Mouse (Mus musculus) G1E (cell line): ENCODE data around the gene Fsd1l. TPM values are rescaled to one million over a fixed set of nuclear protein-coding genes. Genes with fewer than 3 reads are reported as not detected.
"Not testable (repeated sequence)": the region's sequence is repeated elsewhere in the genome, so short reads cannot be mapped to it uniquely, and the experiment has no call there.

ENCODE experiments used
- ATAC-seq: 2 replicates; pipeline ENCODE4 v1.8.0; 2016; ENCODE audit warnings: mild to moderate bottlenecking; ENCODE audit not compliant: insufficient number of reproducible peaks, poor library complexity, low FRiP score, severe bottlenecking; ENCODE audit errors: extremely low read depth
- DNase-seq: peaks from one replicate; pipeline ENCODE4 v3.0.0; 2012; ENCODE audit warnings: low spot score
- H3K27me3 ChIP-seq: 2 replicates; pipeline ENCODE4 v1.6.1; 2012; ENCODE audit warnings: mild to moderate bottlenecking, low read length, inconsistent platforms; ENCODE audit not compliant: insufficient read depth
- H3K36me3 ChIP-seq: replicated peaks from 2 replicates; pipeline ENCODE3; 2012; ENCODE audit warnings: mild to moderate bottlenecking, inconsistent platforms
- H3K4me1 ChIP-seq: 2 replicates; pipeline ENCODE4 v1.6.1; 2012; ENCODE audit warnings: low read depth, low read length, inconsistent platforms, mixed read lengths; ENCODE audit not compliant: insufficient read depth
- H3K4me3 ChIP-seq: 2 replicates; pipeline ENCODE4 v1.5.1; 2012; ENCODE audit warnings: low read depth, mild to moderate bottlenecking, inconsistent platforms, low read length, moderate library complexity, mixed read lengths
- H3K9me3 ChIP-seq: replicated peaks from 2 replicates; pipeline ENCODE4 v1.6.1; 2012; ENCODE audit warnings: inconsistent platforms
- CTCF ChIP-seq: IDR thresholded peaks from 2 replicates; pipeline ENCODE4 v1.5.1; 2012; ENCODE audit warnings: low read depth, low read length, inconsistent platforms, mixed read lengths
- GATA1 ChIP-seq: IDR thresholded peaks from 2 replicates; pipeline ENCODE4 v1.6.1; 2012; ENCODE audit warnings: borderline replicate concordance, low read length, inconsistent platforms, mixed read lengths
- GATA2 ChIP-seq: IDR thresholded peaks from 2 replicates; pipeline ENCODE4 v1.6.1; 2012; ENCODE audit warnings: low read depth, low read length, inconsistent platforms, borderline replicate concordance
- POLR2AphosphoS5 ChIP-seq: IDR thresholded peaks from 2 replicates; pipeline ENCODE4 v1.6.1; 2012; ENCODE audit warnings: low read depth, low read length, inconsistent platforms; ENCODE audit not compliant: insufficient replicate concordance
- TAL1 ChIP-seq: conservative IDR thresholded peaks from 2 replicates; pipeline ENCODE4 v1.6.1; 2012; ENCODE audit warnings: low read depth, low read length, inconsistent platforms, mixed read lengths
- polyA plus RNA-seq: library from polyadenylated mRNA; stranded (reverse); fragments of >175 nt; gene quantifications from 2 replicates; pipeline ENCODE4 v1.2.3, GENCODE M21; 2012
- total RNA-seq, 2 experiments: library from RNA; stranded (forward) in 1 of 2; stranded (reverse) in 1 of 2; fragments of 200-1000 nt in 1 of 2; fragments of >200 nt in 1 of 2; fragmentation: Nextera tagmentation in 1 of 2; gene quantifications; 2 replicates each; pipeline ENCODE4 v1.2.3; 2014 to 2017

Fsd1l gene
- total and polyA plus RNA-seq, 3 experiments, result 0.11 to 1.7 TPM; not detected in 1

GRCm38 (mm10) chr4:53638549-53639123 is 7.4 kb downstream of the Fsd1l start:
- TF ChIP-seq GATA1, result no peak
- no peak for TF ChIP-seq TAL1
- no peak for TF ChIP-seq GATA2
- no peak for TF ChIP-seq CTCF
- TF ChIP-seq POLR2AphosphoS5, result no peak
- H3K9me3 ChIP-seq, result no peaks in the 10 kb centered on the region
- no peaks in the 10 kb centered on the region for H3K36me3 ChIP-seq
- no peak for DNase-seq
- no peak for ATAC-seq
- H3K4me1 ChIP-seq, result no peaks in the 10 kb centered on the region
- no peak overlapping the region for H3K4me3 ChIP-seq
- no peaks in the 10 kb centered on the region; the same call in 1 of the 2 replicates for H3K27me3 ChIP-seq

GRCm38 (mm10) chr4:53658029-53658428 is 26.8 kb downstream of the Fsd1l start:
- peaks cover 7% of the 10 kb centered on the region; the same call in 1 of the 2 replicates for H3K27me3 ChIP-seq
- H3K36me3 ChIP-seq, result no peaks in the 10 kb centered on the region
- DNase-seq (no peak), ATAC-seq (no peak)
- H3K4me3 ChIP-seq, result no peak overlapping the region
- no peaks in the 10 kb centered on the region for H3K4me1 ChIP-seq
- no peak for TF ChIP-seq GATA1
- no peak for TF ChIP-seq CTCF
- no peak for TF ChIP-seq GATA2
- TF ChIP-seq POLR2AphosphoS5, result no peak
- TF ChIP-seq TAL1, result no peak
- H3K9me3 ChIP-seq, result no peaks in the 10 kb centered on the region

- Histone ChIP-seq H3K9me3 (no peaks in the 10 kb centered on the region), H3K4me3 (no peak overlapping the region), H3K4me1 (no peaks in the 10 kb centered on the region), H3K27me3 (0 out of 2 replicates have a peak, but pooled peaks cover 2% of the 10 kb centered on the region), H3K36me3 (no peaks in the 10 kb centered on the region)
- TF ChIP-seq GATA1, result no peak
- TF ChIP-seq POLR2AphosphoS5, result no peak
- TF ChIP-seq CTCF, result no peak
- TF ChIP-seq GATA2, result no peak
- no peak for TF ChIP-seq TAL1
- no peak for ATAC-seq
- DNase-seq, result no peak
These were observed 29.4 kb downstream of the Fsd1l start for GRCm38 (mm10) chr4:53660711-53661110.

- no peaks in the 10 kb centered on the region for H3K9me3 ChIP-seq
- H3K4me1 ChIP-seq, result peaks cover 2% of the 10 kb centered on the region; the same call in 1 of the 2 replicates
- no peak for DNase-seq
- ATAC-seq, result no peak
- TF ChIP-seq POLR2AphosphoS5 (no peak), TAL1 (no peak), GATA1 (no peak), CTCF (no peak), GATA2 (no peak)
- no peak overlapping the region for H3K4me3 ChIP-seq
- H3K27me3 ChIP-seq, result 0 out of 2 replicates have a peak, but pooled peaks cover 4% of the 10 kb centered on the region
- H3K36me3 ChIP-seq, result no peaks in the 10 kb centered on the region
These were observed 50.8 kb downstream of the Fsd1l start for GRCm38 (mm10) chr4:53682092-53682491.

GRCm38 (mm10) chr4:53688965-53689364 is 57.7 kb downstream of the Fsd1l start:
- DNase-seq (no peak), ATAC-seq (no peak)
- H3K4me3 ChIP-seq, result no peak overlapping the region
- no peaks in the 10 kb centered on the region for H3K36me3 ChIP-seq
- H3K4me1 ChIP-seq, result no peaks in the 10 kb centered on the region
- TF ChIP-seq POLR2AphosphoS5 (no peak), GATA2 (no peak), GATA1 (no peak), CTCF (no peak), TAL1 (no peak)
- no peaks in the 10 kb centered on the region for H3K9me3 ChIP-seq
- peaks cover 5% of the 10 kb centered on the region for H3K27me3 ChIP-seq

- H3K36me3 ChIP-seq, result no peaks in the 10 kb centered on the region
- H3K9me3 ChIP-seq, result no peaks in the 10 kb centered on the region
- DNase-seq (no peak), ATAC-seq (no peak)
- H3K27me3 ChIP-seq, result peaks cover 9% of the 10 kb centered on the region
- H3K4me1 ChIP-seq, result no peaks in the 10 kb centered on the region
- no peak for TF ChIP-seq CTCF
- no peak for TF ChIP-seq POLR2AphosphoS5
- no peak for TF ChIP-seq GATA1
- no peak for TF ChIP-seq TAL1
- no peak for TF ChIP-seq GATA2
- no peak overlapping the region for H3K4me3 ChIP-seq
These were observed 60.1 kb downstream of the Fsd1l start for GRCm38 (mm10) chr4:53691418-53691817.

- DNase-seq, H3K4me1 ChIP-seq, H3K27me3 ChIP-seq, ATAC-seq, H3K4me3 ChIP-seq, H3K9me3 ChIP-seq, H3K36me3 ChIP-seq: not testable (repeated sequence)
These were observed 77.9 kb downstream of the Fsd1l start for GRCm38 (mm10) chr4:53709166-53709565.
